Mouse (Mus musculus) spleen, adult 2 months (tissue): Measurements from ENCODE around the gene Siglece.

Experiments
- CTCF ChIP-seq: fragments of 200-500 bp; IDR thresholded peaks from 2 replicates; pipeline ENCODE4 v1.5.1; 2011; ENCODE audit warnings: mild to moderate bottlenecking, inconsistent platforms; ENCODE audit not compliant: insufficient read depth, insufficient read length, insufficient replicate concordance; ENCODE audit errors: extremely low read depth
- POLR2A ChIP-seq: fragments of 200-500 bp; IDR thresholded peaks from 2 replicates; pipeline ENCODE4 v1.6.1; 2011; ENCODE audit warnings: low read depth, low read length, inconsistent platforms

DNA sequence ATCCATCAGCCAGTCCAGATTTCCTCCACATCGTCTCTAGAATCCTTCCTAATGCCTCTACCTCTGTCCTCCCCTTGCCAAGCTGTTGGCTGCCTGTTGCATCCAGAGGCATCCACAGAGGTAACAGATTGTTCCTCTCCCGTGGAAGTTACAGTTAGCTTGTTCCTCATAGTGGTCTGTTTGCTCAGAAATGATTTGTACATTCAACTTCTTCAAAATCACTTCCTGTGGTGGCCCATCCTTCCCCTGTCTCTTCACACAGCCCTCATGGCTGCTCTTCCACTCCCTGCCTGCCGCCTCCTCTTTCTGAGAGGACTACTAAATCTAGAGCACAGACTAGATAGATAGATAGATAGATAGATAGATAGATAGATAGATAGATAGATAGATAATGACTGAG lies 5.4 kb downstream of the Siglece start:
- no peak for TF ChIP-seq POLR2A
- TF ChIP-seq CTCF, result no peak
